Mouse (Mus musculus): ENCODE measurements around the gene Hmga2.

The Hmga2 gene

DNA sequence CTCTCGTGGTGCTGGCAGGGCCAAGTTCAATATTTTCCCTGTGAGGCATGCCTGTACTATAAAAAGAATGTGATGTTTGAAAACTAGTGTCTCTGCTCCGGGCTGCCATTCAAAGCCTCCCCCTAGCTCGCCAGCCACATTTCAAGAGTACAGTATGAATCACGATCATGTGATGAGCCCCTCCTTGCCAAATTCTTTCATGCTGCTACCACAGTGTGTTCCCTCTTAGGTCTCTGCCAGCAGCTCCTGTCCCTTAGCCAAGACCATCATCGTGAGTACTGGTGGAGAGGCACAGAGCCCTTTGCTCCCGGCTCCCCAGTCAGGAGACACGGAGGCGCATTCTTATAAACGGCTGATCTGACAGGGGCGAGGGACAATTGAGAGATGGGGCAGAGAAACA, 54.2 kb downstream of the Hmga2 start:
- DNase-seq, result peak; percentile 52

DNA sequence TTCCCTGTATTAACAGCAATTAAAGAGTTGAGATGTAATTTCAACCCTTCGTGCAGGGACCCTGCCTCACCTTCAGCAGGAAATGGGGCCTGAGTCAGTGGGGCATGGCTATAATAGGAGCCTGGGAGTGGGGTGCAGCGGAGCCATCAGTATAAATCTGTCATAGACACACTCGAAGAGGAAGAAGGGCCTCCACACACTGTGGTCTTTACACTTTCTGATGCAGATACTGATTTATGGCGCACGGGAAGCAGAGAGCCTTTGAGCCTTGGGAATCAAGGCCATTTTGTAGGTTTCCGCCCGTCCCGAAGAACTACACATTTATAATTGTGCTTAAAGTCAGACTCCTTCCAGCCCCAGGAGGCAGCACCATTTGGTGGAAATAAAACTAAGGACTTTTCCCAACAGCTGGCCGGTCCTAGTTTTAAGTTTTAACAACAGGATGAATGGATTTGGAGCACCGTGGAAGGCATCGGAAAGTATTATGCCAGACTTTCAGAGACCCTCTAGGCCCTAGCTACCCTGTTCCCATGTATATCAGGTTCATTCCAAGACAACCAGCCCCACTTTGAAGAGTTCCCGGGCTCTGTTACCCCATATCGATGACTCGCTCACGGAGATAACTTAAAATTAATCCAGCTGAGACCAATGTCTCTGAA, 55.2 kb downstream of the Hmga2 start:
- DNase-seq, result no peak

DNA sequence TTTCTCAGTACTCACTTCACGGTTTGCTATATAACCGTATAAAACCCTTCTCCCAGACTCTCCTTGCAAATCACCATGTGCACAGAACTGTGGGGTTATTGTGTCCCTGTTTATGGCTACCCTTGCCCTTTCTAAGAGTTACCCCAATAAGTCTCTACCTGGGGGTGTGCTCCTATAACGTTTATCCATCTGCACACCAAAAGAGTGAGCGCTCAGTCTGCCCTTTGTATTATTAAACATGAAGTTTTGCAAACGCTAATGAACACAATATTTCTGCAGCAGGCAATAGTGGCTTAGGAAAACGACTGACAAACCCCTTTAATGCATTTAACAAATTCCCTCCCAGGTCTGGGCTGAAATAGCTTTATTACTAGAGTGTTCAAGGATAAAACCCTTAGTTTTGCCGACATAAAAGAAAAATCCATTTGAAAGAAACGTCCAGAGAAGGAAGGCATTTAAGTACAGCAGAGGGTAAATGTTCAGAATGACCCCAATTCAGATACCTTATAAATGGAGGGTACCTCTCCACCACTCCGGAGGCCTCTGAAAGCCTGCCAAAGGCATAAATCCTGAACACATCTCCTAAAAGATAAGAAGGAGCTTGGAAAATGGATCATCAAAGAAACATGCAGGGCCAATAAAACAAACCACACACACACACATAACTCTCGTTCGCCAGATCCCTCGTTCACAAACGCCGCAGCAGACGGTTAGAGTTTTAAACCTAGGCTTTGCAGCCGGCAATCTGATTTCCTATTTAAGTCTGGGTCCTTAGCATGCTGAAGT, 57.3 kb downstream of the Hmga2 start:
- DNase-seq, result no peak

DNA sequence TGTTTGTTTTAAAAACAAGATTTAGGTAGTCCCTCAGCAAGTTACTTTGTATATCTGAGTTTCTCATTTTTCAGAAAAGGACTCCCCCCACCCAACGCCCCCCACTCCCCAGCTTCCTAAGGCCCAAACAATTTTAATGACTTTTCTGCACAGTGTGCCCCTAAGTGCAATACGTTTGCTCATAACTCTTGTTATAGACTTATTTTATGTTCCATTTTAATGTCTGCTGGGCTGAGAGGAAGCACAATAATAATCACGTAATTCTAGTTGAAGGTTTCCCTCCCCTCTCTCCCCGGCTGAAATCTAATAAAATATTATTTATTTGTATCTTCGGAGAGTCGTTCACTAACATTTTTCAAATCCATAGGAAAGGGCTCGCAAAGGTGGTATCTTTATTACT, 58.1 kb downstream of the Hmga2 start:
- no peak for DNase-seq

DNA sequence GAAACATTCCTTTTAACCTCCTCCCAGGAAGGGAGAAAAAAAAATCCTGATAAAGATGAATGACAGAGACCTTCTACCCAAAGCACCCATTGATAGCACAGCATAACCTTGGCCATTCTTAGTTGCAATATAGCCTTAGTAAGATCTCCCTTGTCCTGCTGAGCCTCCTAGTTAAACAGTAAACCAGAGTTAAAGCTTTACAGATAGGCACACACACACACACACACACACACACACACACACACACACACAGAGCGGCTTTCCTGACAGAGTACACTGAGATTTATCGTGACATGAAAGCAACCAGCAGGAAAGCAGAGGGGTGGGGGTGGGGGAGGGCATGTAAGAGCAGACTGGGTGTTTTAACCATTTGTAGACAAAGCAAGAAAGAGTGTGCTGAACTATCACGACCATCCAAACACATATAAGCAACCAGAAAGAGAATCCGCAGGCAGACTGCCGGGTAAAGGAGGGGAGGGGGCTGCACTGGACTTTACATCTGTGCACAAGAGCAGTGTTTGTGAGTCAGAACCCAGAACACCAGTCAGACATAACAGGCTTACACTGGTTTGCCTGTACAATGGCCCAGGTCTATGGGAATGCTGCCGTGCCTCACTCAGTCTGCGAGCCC, 58.7 kb downstream of the Hmga2 start:
- no peak for DNase-seq

DNA sequence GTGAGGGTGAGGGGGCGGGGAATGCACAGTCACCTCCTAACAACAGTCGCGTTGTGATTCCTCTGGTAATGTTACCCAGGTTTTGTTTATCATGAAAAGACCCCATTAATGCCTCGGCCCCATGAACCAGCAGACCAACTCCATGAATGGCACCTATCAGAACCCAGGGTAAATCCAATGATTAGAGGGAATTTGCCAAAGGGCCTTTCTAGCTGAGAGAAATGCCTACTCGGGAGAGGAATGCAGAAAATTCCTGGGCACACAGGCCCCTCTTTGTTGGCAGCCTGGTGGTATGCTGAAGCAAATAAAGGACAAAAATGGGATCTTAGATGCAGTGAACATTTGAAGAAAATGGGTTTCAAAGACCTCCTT, 59.2 kb downstream of the Hmga2 start:
- DNase-seq, result no peak

DNA sequence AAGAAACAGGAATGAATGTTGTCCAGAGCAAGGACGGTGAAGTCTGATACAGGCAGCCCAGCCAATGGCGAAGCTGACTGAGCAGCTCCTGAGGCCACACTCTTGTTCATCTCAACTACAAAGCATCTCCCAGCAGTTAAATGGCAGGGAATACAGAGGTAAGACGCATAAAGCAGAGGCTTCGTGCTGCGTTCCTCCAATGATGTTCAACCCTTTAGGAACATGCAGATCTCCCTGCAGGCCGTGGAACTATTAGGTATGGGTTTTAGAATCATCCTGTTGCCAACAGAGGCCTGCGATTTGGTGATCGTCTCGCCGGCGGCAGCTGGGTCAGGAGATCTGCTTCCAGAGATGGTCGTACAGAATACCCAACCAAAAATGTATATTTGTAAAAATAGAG, 59.6 kb downstream of the Hmga2 start:
- DNase-seq, result no peak

DNA sequence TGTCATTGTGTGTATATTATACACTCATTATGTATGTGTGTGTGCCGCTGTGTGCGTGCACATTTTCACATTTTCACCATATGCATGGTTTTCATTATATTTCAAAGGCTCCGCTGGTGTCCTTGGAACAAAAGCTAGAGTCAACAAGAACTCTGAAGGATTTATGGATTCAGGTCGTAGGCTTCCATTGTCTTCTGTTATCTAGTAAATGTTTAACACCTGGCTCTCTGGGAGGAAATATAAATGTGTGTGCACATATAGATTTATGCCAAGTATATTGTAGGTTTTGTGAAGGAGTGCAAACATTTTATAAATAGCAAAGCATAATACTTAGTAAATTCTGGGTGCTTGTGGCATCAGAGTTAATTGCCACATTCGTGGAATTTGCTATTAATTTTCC, 64.1 kb downstream of the Hmga2 start:
- DNase-seq, result no peak

DNA sequence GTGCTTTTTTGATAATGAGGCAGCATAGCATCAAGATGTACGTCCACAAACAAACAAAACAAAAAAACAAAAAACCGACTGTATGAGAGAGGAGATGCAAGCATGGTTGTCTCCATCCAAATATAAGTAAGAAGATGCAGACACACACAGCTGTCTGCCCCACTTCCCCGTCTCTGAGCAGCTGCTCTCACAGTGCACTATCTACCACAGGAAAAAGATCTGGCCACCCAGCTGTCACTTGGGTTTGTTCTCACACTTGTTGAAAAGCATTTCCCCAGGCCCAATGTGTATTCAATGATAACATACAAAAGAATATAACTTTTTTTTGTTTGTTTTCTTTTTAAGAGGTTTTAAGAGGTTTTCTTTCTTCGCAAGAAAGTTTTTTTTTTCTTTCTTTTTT, 65.3 kb downstream of the Hmga2 start:
- no peak for DNase-seq

DNA sequence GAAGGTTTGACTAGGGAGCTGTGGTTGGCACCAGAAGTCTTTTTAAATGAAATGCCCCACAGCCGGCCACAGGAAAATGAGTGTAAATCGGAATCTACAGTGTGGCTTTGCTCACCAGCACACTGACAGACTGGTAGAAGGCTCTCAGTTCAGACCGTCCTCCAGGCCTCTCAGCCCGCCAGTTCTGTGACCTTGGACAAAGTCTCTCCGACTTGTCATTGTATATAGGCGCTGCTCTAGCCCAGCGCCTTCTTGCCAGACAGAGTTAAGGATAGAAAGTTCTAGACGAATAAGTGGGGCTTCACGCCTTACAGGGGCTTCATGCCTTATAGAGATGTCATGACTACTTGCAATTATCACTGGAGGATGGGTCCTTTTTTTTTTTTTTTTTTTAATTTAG, 67.1 kb downstream of the Hmga2 start:
- DNase-seq, result no peak

DNA sequence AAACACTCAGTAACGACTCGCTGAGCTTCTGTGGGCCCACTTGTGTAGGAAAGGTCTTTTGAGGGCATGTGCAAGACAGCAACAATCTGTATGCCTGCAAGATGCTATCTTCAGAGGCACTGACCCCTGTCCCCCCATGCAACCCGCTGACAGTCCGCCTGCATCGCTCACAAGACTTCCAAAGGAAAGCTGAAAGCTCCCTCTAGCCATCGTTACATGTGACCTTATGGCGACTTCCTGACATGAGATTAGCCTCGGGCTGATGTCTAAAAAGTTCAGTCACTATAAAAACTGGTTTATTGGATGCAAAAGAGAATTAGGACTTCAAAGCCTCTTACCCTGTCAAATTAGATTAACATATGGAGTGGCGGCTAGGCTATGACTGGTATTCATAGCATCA, 69.0 kb downstream of the Hmga2 start:
- no peak for DNase-seq

DNA sequence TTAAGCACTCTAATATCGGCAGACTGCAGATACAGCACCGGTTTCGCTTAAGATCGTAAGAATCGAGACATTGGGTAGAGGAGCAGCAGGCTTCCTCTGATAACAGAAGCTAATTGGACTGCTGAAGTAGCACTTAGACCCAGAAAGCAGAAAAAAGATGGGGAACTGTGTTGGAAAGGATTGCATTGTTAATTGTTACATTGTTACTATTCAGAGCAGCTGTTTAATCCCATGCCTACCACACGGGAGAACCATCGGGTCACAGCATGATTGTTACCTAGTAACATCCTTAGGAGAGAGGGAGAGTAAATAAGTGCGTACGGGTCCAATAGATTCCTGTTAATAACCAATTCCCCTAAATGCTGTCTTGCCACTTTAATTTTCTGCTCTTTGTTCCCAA, 70.2 kb downstream of the Hmga2 start:
- no peak for DNase-seq

DNA sequence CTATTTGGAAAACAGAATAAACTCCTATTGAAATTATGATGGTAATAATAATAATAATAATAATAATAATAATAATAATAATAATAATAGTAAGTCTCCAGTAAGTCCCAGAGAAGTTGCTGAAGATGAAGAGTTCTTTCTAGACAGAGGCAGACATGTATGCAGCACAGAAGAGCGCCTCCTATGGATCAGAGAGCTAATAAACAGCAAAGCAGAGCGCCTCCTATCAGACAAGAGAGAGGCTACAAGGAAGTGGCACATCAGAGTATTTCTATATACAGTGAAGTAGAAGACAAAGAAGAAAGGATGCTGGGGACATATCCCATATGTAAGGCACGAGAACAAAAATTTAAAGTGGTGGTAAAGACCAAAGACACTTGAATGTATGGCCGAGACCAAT, 70.9 kb downstream of the Hmga2 start:
- DNase-seq, result no peak

DNA sequence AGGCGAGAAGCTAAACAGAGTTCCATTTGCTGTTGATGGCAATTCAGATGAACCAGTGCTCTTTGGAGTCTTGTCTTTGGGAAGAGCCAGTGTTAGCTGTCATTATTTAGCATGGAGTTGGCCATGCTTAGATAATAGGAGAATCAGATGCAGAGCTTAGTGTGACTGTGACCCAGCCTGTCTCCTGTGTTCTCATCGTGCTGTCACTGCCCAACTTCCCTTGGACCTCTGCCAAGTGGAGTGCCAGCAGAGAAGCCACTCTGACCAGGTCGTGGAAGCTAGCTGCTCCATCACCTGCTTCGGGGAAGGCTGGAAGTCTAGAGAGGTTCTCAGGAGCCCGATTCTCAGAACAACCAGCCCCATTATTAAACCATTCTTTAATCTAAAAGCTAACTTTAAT, 73.3 kb downstream of the Hmga2 start:
- DNase-seq, result no peak

DNA sequence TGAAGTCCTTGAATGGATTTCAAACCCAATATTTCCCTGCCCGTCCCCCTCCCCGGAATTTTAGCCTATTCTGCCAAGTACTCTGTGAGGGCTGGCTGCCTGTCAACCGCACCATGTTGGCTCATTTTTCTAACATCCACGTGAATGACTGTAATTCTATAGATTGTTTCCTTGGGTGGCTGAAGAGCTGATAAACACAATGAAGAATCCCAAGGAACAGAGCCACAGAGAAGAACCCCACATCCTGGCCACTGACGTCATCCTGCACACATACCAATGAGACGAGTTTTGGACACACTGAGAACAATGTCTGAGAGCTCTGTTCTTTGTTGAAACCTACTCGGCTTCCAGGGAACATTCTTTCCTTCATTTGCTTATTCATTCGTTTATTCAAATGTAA, 74.5 kb downstream of the Hmga2 start:
- no peak for DNase-seq

DNA sequence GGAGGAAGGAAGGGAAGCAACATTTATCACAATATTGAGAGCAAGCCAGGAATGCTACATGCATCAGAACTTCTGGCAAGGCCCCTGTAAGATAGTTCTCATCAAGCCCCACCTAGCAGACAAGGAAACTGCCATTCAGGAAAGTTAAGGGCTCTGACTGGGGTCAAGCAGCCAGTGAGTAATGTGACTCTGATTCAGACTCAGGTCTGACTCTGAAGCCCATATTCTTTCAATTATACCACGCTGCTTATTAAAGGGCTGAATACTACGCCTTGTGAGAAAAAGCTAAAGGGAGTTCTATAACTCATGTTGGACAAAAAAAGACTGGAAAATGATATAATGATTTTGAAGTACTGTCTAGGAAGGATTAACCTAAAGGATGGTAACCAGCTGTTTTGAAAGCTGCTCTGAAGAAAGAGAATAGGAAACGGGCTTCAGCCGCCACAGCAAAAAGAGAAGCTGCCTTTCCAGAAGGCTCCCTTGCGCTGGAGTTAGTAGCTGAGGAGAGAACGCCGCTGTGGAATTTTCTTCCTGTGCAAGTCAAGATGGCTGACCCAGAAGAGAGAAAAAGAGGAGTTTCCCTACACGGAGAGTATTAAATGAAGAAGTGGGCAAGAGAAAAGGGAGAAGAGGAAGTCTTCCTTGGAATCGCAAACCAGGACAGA, 76.3 kb downstream of the Hmga2 start:
- no peak for DNase-seq

DNA sequence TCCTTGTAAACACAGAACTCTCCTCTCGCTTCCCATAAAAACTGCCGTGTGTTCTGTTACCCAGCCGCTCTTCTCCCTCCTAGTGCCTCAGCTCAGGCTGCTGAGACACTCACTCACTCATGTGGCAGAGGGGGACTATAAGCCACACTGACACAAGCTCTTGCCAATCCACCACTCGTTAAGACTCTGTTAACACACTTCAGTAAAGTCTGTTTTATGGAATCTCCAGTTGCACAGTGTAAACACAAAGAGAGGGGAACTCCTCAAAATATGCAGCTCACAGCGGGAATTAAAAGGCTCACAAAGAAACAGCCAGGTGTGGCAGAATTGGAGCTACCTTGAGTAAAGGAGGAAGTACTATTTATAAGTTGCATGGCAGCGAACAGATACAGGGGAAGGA, 77.5 kb downstream of the Hmga2 start:
- DNase-seq, result no peak

DNA sequence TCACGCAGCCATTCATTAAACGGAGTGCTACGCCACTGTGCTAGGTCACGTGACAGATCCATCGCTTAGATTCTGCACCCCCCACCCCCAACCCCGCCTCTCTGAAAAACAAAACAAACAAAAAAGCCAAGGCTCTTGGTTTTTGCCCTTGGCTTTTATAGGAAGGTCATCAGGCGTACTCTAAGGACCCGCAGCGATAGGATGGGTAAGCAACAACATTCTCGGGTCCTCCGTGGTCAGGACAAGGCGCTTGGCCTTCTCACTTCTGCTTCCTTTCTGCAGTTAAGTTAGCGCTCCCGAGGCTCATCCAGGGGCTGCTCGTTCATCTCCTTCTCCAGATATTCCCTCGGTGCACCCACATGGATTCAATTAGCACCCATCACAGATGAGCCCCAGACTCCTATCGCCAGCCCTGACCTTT, 79.0 kb downstream of the Hmga2 start:
- no peak for DNase-seq

DNA sequence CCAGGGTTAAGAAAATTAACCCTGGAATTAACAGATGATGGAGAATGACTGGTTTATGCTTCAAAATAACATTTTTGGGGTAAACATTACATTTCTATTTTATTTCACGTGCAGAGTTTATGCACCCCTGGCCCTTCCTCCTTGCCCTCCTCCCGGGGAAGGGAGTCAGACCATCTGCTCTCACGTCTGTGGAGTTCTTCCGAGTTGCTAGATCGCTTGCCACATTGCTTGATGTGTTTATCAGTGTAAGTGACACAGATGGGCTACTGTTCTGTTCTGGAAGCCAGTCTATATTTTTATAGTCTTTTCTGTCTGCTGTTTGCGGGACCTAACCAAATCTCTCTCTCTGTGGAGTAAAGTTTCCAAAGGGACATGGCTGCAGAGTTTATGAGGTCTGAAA, 80.7 kb downstream of the Hmga2 start:
- no peak for DNase-seq

DNA sequence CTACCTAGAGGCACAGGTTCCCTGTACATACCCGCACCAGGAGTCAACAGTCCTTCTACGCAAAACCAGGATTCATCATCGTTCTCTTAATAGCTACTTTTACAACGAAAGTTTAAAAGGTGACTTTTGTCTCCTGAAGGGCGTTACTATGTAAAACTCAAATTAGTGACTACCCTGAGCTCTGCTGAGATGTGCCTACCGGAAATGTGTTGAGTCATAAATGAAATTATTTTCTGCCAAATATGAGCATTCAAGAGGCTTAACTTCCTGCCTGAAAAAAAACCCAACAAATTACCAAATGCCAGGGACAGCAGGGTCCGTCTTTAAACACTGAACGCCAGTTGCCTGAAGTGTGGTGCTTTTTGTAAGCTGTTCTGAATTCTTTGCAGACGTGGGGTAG, 81.5 kb downstream of the Hmga2 start:
- no peak for DNase-seq

DNA sequence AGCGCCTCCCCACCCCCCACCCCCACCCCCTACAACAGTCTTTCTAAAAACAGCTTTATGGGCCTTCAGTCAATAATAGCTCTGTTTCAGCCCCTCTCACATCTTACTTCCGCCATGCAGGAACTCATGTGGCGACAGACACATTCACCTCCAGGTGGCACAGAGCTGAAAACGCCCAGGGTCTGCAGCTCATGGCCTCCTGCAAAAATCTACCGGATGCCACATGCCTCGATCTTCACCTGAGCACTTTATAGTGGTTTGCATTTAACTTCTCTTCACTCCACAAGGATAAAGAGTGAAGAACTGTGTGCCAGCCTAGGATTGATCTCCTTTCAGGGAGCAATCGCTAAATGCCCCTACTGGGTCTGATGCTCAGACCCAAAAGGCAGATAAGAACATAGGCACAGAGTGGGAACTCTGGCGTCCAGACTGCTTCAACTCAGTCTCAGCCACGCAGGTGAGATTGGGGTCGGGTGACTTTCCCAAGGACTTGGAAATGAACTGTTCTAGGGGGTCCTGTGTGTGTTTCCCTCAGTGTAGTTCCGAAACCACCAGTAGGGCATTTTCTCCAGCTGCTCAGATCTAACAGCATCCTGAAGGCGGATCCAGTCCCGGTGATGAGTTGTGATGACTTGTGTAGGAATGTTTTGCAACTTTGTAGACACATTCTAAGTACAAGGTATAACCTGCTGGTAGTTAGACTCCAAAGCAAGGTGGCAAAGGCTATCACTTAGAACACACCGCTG, 84.1 kb downstream of the Hmga2 start:
- no peak for DNase-seq

DNA sequence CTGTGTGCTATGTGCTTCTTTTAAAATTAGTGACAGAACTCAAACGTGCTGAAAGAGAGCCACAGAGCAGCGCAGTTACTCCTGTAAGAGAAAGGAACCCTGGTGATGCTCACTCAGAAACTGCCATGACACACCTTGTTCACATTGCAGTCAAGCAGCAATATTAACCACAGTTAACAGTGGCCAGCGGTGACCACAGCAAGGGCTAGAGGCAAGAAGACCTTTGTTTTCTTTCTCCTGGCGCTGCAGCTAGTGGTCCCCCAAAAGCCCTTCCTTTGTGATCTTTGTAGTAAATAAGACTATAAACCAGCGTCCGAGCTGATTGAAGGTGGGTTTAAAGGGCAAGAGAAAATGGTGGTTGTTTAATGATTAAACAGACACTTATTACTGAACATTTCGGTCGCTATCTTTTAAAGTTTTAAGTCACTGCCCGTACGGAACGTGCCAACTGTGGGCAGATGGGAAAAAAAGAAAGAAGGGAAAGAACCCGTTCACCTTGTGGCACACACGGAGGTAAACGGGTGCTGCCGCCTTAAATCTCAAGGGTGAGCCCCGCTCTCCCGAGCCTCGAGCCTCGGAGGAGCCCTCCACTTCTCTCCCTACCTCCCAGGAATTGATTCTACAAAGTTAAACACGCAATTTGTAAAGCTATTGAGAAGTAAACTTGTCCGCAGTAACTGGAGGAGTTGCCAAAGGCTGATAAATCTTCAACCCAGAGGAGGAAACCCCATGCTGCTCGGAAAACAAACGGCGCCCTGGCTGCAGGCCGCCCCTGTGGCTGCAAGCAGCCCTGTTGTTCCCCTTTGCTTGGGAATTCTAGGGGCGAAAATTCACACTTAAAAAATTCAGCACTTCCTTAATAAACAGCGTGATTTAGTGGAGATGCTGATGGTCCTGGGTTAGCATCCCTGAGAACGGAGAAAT, 85.1 kb downstream of the Hmga2 start:
- no peak for DNase-seq

Data from cerebellum, adult 9-10 months (tissue).